Mouse (Mus musculus) heart, postnatal 4 days (tissue): ENCODE results near the gene Tdp2. TPM values are rescaled to one million over a fixed set of nuclear protein-coding genes. Genes with fewer than 3 reads are reported as not detected.

Source experiments
- DNase-seq: peaks from one replicate; pipeline ENCODE4 v3.0.0; 2021
- total RNA-seq, 2 experiments: library from RNA; stranded (reverse); gene quantifications; 2 replicates each; pipeline ENCODE4 v1.2.3; 2021

Tdp2 gene
- total RNA-seq, 2 experiments from 2014 or later, result 16.9 to 21.0 TPM

GRCm38 (mm10) chr13:24880704-24881103, 49.2 kb downstream of the Tdp2 start:
- DNase-seq, result no peak

DNA sequence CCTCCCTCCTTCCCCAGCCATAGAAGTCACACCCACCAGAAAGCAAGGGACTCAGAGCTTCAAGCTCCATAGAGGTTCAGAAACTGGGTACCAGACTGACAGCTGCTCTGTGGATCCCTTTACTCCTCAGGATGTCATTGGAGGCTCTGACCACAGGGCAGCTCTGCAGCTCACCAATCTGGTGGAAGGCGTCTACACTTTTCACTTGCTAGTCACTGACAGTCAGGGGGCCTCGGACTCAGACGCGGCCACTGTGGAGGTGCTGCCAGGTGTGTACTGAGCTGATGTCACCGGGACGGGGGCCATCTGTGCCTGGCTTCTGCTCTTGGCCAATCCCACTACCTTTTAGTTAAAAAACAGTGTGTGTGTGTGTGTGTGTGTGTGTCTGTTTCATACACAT, 50.9 kb downstream of the Tdp2 start:
- peak; percentile 44 for DNase-seq

DNA sequence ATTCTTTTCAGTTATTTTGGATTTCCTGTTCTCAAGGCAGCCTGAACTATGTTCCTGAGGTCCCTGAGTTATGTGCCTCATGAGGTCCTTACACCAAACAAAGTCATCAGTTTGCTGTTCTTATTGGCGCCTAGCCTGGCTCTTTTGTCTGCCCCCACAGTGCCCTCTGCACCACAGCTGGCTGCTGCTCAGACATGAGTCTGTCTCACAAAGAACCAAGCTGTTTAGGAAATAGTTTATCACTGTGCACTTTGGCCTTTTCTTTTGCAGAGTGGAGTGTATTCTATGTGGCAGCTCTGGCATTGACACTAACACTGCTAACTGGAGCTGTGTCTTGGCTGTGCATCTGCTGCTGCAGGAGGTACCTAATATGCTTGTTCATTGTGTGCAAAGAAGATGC, 58.1 kb downstream of the Tdp2 start:
- no peak for DNase-seq

Other genes starting within 250 kb of the Tdp2 start
- gene Ripor2, start 249.5 kb upstream of the Tdp2 start, total RNA-seq, result 10 to 100 TPM; 25.4 to 27.5 TPM
- not detected for gene Armh2, start 90.4 kb upstream of the Tdp2 start, total RNA-seq
- gene Gmnn, start 69.8 kb upstream of the Tdp2 start, total RNA-seq, result 10 to 100 TPM; 69.9 to 75.8 TPM
- 100 to 1,000 TPM; 156 to 166 TPM for gene BC005537, start 30.0 kb upstream of the Tdp2 start, total RNA-seq
- 100 to 1,000 TPM; 233 to 245 TPM for gene Acot13, start 139 bp upstream of the Tdp2 start, total RNA-seq
- under 1 TPM in 1 of 2 experiments, not detected in 1; 0.05 TPM for gene D130043K22Rik, start 13.5 kb downstream of the Tdp2 start, total RNA-seq
- 10 to 100 TPM; 22.8 to 24.5 TPM for gene Aldh5a1, start 106.0 kb downstream of the Tdp2 start, total RNA-seq
- gene Gpld1, start 111.5 kb downstream of the Tdp2 start, total RNA-seq, result under 1 TPM; 0.52 to 0.55 TPM
- gene Mrs2, start 188.7 kb downstream of the Tdp2 start, total RNA-seq, result 10 to 100 TPM; 56.0 to 58.4 TPM
- under 1 TPM; 0.05 to 0.11 TPM for gene Dcdc2a, start 224.3 kb downstream of the Tdp2 start, total RNA-seq